15 mouse cellular contexts compared by ENCODE assay signal in the genomic region with DNA sequence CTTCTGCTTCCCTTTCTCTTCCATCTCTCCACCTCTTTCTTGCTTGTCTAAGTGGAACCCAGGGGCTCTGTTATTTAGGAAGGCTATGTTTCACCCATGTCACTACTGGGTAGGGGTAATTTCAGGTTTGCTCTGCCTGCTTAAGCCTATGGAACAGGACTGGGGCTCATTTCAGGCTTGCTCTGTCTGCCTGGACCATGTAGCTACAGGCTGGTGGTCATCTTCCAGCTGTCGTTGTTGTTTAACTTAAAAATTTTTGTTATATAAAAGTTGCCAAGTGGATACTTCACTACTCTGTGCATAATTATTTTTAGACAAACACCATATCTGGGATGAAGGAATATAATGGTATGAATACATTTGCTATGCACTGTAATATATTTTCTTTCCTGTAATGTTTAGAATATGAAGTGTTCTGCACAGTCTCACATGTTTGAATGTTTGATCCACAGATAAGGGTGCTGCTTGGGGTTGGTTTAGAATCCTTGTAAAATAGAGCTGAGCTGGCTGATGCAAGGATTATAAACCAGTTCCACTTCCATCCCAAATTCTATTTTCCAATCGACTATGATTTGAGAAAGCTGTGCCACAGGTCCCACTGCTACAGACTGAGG.
"Had no signal": no experiment of that assay in that cellular context is flagged by ENCODE, and none has a peak within 500 bp of the region (broad histone marks: within the 10 kb centered on the region; RNA-seq: fewer than 3 reads in every experiment).

No protein-coding gene starts in this region.

- H3K9me3 ChIP-seq: limb, embryonic 12.5 days; limb, embryonic 15.5 days; midbrain, embryonic 13.5 days had no signal

- H3K9ac ChIP-seq: limb, embryonic 12.5 days; limb, embryonic 15.5 days; liver, embryonic 14.5 days; liver, postnatal 0 days; midbrain, embryonic 13.5 days had no signal

- DNase-seq: kidney, adult 18-20 months; kidney, adult 9 months; kidney, postnatal 14 days; kidney, postnatal 4 days; left cerebral cortex, postnatal 4 days; liver, postnatal 0 days; lung, postnatal 10 days; right cerebral cortex, postnatal 4 days; thymus, postnatal 36 days had no signal

- H3K36me3 ChIP-seq: limb, embryonic 12.5 days; limb, embryonic 15.5 days; midbrain, embryonic 13.5 days had no signal

- H3K27me3 ChIP-seq: limb, embryonic 12.5 days; limb, embryonic 15.5 days; midbrain, embryonic 13.5 days had no signal

- H3K4me3 ChIP-seq: limb, embryonic 12.5 days; limb, embryonic 15.5 days; midbrain, embryonic 13.5 days had no signal

- ATAC-seq: liver, postnatal 0 days; midbrain, embryonic 13.5 days had no signal

- H3K4me2 ChIP-seq: limb, embryonic 12.5 days; limb, embryonic 15.5 days; liver, embryonic 11.5 days; midbrain, embryonic 13.5 days had no signal

- H3K27ac ChIP-seq: limb, embryonic 12.5 days; limb, embryonic 15.5 days; liver, embryonic 14.5 days; macrophage; midbrain, embryonic 13.5 days had no signal

- H3K4me1 ChIP-seq: limb, embryonic 12.5 days; limb, embryonic 15.5 days had no signal
